Mouse (Mus musculus) inflammation-experienced regulatory T-cells, adult 6 months (primary cell): ENCODE measurements at regions not wholly inside any gene's neighbourhood (a gene's known extent, or its start where the extent isn't known, plus 50 kb on each side); places are given as distances from the start of the nearest gene placed in this dataset.

Experiments
- ATAC-seq: one replicate; pipeline ENCODE4 v1.8.0; 2017

- no peak for ATAC-seq
Measured at GRCm38 (mm10) chr3:17772886-17773285, 175.3 kb upstream of the Cypt12 start.

DNA sequence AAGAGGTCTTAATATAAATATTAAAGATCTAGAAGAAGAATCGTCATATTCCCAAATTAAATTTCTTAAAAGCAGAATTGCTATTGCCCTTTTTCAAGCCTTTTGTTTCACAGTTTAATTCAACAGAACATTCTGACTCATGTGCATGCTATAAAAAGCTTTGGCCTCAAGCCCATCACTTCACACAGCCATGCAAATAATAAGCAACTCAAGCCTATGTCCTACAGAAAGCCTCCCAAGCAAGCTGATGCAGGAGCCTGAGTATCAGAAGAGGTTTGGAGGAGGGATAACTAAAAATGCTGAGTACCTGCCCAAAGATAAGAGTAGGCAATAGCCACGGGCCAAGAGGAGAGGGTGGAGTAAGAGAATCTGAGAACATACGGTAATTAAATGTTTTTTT, 169.1 kb upstream of the Cypt12 start:
- no peak for ATAC-seq

DNA sequence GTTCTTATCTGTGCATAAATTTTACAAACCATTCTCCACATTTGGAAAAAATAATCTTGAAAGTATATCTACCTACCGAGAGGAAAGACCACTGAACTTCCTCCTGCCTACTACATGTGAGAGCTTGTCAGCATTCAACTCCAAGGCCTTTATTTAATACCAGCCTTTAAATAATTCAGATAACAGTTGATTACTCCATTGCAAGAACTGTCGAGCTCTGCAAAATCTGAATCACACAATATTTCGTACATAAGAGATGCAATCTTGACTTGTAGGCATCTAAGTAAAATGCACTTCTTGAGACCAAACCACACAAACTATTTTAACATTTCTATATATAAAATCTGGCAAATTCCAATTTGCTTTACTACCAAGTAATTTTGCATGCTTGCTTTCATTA, 164.1 kb upstream of the Cypt12 start:
- no peak for ATAC-seq

DNA sequence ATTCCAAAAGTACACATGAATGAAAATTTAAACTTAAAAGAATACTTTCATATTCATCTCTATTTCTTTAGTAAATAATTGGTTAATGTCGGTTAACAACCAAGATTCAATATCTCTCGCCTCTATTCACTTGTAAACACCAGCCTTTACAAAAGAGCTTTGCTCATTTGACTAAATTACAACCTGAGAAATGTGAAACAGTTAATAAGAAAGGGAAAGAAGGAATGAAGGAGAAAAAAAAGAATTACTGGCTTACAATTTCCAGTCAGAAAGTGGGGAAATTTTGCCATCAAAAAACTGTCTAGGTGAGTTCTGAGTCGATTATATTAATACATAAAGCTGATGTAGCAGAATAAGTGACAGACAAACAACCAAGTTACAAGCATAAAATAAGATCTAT, 163.6 kb upstream of the Cypt12 start:
- ATAC-seq, result no peak

- ATAC-seq, result no peak
Measured at GRCm38 (mm10) chr3:17785106-17786022, 162.8 kb upstream of the Cypt12 start.

- no peak for ATAC-seq
Measured at GRCm38 (mm10) chr3:17786023-17786720, 162.0 kb upstream of the Cypt12 start.

DNA sequence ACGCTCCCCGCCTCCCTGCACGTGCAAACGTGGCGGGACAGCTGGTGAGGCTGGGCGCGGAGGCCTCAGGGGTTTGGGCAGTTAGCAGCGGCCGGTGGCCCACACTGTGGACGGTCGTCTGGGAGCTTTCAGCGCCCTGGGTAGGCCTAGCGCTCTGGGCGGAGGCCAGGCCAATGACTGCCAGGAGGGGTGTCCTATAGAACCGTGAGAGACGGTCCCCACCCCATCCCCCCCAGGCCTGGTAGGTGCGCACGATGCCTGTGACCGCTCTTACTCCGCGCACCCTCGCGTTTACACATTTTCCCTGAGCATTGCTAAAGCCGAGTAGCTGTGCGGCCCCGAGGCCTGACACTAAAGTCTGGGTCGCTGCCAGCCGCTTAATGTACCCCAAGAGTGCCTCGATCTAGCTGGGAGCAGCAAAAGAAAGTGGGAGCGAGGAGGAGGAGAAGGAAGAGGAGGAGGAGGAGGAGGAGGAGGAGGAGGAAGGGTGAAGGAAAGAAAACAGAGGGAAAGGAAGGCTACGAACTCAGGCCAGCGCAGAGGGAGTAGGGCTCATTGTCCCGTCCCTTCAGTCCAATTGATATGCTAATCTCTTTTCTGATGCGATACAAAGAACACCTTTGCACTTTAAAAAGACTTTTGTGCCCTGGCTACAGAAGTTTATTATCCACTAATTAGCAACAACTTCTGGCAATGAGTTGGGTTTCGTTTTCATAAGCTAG, 161.3 kb upstream of the Cypt12 start:
- no peak for ATAC-seq

DNA sequence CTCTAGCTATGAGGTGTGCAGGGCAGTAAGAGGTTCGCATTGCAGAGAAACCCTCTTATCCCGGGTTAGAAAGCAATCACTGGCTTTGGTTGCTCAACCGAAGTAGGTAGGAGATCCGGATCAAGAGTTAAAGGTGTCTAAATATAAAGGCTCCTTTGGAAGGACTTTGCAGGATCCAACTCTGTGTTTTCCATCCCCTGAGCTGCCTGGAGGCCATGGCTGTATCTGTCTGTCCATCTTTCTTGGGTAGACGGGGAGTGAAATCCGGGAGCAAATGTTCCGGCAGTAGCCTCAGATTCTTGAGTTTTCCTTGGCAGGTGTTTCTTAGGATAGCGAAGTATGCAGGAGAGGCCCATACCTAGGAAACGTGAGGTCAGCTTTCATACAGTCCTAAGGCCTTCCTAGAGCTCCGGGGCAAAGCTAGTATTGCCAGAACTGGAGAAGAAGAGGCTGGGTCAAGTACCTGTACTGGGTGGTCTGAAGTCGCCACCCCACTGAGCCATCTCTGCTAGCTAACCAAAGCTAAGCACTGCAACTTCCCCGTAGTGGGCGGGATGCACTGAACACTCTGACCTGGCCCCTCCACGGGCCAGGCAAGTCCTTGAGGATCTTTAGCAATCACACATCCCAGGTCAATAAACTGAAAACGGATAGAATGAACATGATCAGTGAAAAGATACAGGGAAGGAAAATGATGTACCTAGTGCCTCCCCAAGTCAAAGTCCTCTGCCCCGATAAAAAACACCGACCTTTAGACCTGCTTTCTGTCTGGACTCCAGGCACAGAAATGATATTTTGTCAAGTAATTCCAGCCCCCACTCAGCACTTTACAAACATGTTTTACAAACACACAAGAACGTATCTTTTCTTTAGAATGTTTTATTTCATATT, 160.5 kb upstream of the Cypt12 start:
- ATAC-seq, result no peak

- ATAC-seq, result no peak
Measured at GRCm38 (mm10) chr3:17788334-17788720, 159.9 kb upstream of the Cypt12 start.

DNA sequence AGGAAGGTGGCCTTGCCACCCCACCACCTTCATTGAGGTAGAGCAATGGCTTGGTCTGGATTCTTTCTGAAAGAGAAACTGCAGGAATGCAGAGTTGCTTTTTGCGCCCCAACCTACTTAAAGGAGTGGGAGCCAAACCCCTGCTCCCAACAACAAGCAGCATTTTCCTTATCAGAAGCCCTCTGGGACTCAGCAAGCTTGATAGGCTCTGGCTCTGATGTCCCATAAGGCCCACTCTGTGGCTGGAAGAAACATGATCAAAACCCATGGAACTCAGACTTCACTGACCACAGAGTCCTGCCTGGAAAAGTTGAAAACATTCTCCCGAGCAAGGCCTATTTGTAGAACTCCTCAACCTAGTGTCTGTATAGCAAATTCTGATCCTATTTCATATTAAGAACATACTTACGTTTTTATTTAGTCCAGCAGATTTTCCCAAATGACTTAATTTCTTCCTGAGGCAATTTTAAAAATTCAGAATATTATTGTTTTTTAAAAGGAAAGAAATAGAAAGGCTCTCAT, 159.4 kb upstream of the Cypt12 start:
- ATAC-seq, result no peak

DNA sequence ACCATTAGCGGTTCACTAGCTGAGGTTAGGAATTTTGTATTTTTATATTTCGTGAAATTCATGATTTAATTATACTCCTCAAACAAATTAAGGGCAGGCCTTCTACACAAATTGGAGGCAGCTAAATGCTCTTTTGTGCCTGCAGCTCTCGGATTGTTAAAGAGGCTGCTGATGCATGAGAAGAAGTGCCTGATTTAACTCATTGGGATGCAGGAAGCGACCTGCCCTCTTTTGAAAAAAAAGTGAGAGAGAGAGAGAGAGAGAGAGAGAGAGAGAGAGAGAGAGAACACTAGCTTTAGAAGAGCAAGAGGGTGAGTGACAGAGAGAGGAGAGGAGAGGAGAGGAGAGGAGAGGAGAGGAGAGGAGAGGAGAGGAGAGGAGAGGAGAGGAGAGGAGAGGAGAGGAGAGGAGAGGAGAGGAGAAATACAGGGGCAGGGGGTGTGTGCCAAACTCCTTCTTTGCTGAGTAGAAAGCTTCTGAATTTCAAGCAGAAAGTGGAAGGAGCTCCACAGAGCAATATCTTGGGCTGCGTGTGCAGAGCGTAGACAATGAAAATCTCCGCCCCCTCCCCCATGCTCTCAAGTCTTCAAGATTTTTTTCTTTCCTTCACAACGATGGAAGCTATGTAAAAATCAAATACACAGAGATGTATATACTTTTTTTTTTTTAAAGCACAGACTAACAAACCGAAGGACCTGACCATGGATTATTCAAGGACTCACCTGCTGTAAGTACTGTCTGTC, 158.6 kb upstream of the Cypt12 start:
- no peak for ATAC-seq

DNA sequence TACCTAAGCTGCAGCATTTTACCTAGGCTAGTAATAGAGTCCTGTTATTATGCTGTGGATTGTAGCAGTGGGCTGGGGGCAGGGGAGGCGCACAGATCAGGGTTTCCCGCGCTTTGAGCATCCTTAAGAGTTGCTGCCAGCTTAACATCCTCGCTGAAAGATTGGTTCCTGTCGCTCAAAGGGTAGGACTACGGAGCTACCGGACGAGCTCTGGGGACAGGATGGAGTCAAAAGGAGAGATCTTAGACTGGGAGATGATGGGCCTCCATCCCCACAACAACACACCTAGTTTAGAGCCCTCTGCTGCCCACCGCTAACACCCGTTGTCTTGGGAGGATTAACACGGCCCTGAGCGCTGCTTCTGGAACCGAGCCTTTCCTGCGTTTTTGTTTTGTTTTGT, 157.9 kb upstream of the Cypt12 start:
- ATAC-seq, result no peak

- ATAC-seq, result no peak
Measured at GRCm38 (mm10) chr3:17790816-17791215, 157.4 kb upstream of the Cypt12 start.

- no peak for ATAC-seq
Measured at GRCm38 (mm10) chr3:17791381-17792320, 156.6 kb upstream of the Cypt12 start.

GRCm38 (mm10) chr3:17792537-17793039, 155.6 kb upstream of the Cypt12 start:
- ATAC-seq, result no peak

GRCm38 (mm10) chr3:17793646-17794250, 154.5 kb upstream of the Cypt12 start:
- no peak for ATAC-seq

GRCm38 (mm10) chr3:17794251-17795061, 153.8 kb upstream of the Cypt12 start:
- no peak for ATAC-seq
